Mouse (Mus musculus): ENCODE measurements around the gene Med13.
"Not testable (repeated sequence)": the region's sequence is repeated elsewhere in the genome, so short reads cannot be mapped to it uniquely, and the experiment has no call there.

The Med13 gene

GRCm38 (mm10) chr11:86378981-86379380 is 21.6 kb upstream of the Med13 start:
- DNase-seq (ENCODE audit: low spot score) = no peak

- DNase-seq (ENCODE audit: low spot score) = no peak
Observed at GRCm38 (mm10) chr11:86377841-86378240, 20.4 kb upstream of the Med13 start.

- DNase-seq (ENCODE audit: low spot score) = no peak
Observed at GRCm38 (mm10) chr11:86376707-86377106, 19.3 kb upstream of the Med13 start.

- no peak for DNase-seq (ENCODE audit: low spot score)
Observed at GRCm38 (mm10) chr11:86375086-86375485, 17.7 kb upstream of the Med13 start.

- DNase-seq (ENCODE audit: low spot score) = no peak
Observed at GRCm38 (mm10) chr11:86371266-86371665, 13.9 kb upstream of the Med13 start.

- DNase-seq (ENCODE audit: low spot score) = no peak
Observed at GRCm38 (mm10) chr11:86369860-86370259, 12.5 kb upstream of the Med13 start.

- DNase-seq (ENCODE audit: low spot score) = no peak
Observed at GRCm38 (mm10) chr11:86369003-86369402, 11.6 kb upstream of the Med13 start.

GRCm38 (mm10) chr11:86364709-86365452 is 7.5 kb upstream of the Med13 start:
- DNase-seq (ENCODE audit: low spot score) = no peak

GRCm38 (mm10) chr11:86357984-86358528 is 654 bp upstream of the Med13 start:
- DNase-seq (ENCODE audit: low spot score) = peak; percentile 97

- no peak for DNase-seq (ENCODE audit: low spot score)
Observed at GRCm38 (mm10) chr11:86356007-86356853, 1.2 kb downstream of the Med13 start.

GRCm38 (mm10) chr11:86353586-86353985 is 3.8 kb downstream of the Med13 start:
- DNase-seq (ENCODE audit: low spot score) = no peak

- DNase-seq (ENCODE audit: low spot score) = no peak
Observed at GRCm38 (mm10) chr11:86351766-86352315, 5.6 kb downstream of the Med13 start.

GRCm38 (mm10) chr11:86350636-86351138 is 6.7 kb downstream of the Med13 start:
- no peak for DNase-seq (ENCODE audit: low spot score)

GRCm38 (mm10) chr11:86349325-86349724 is 8.1 kb downstream of the Med13 start:
- no peak for DNase-seq (ENCODE audit: low spot score)

- DNase-seq (ENCODE audit: low spot score) = no peak
Observed at GRCm38 (mm10) chr11:86348872-86349271, 8.5 kb downstream of the Med13 start.

- DNase-seq (ENCODE audit: low spot score) = no peak
Observed at GRCm38 (mm10) chr11:86347387-86348122, 9.8 kb downstream of the Med13 start.

- DNase-seq (ENCODE audit: low spot score) = no peak
Observed at GRCm38 (mm10) chr11:86346525-86346924, 10.9 kb downstream of the Med13 start.

- not testable (repeated sequence) for DNase-seq (ENCODE audit: low spot score)
Observed at GRCm38 (mm10) chr11:86344940-86345339, 12.5 kb downstream of the Med13 start.

GRCm38 (mm10) chr11:86324251-86324650 is 33.2 kb downstream of the Med13 start:
- DNase-seq (ENCODE audit: low spot score) = no peak

GRCm38 (mm10) chr11:86314992-86315391 is 42.4 kb downstream of the Med13 start:
- DNase-seq (ENCODE audit: low spot score) = not testable (repeated sequence)

- DNase-seq (ENCODE audit: low spot score) = no peak
Observed at GRCm38 (mm10) chr11:86310280-86310679, 47.1 kb downstream of the Med13 start.

GRCm38 (mm10) chr11:86292201-86292600 is 65.2 kb downstream of the Med13 start:
- not testable (repeated sequence) for DNase-seq (ENCODE audit: low spot score)
